Mouse (Mus musculus): Measurements from ENCODE around the gene Rap2a. TPM values are rescaled to one million over a fixed set of nuclear protein-coding genes. Genes with fewer than 3 reads are reported as not detected.

Gene Rap2a
- total RNA-seq, 4 experiments from 2014 or later: 64.5 to 73.4 (median 67.2) TPM

DNA sequence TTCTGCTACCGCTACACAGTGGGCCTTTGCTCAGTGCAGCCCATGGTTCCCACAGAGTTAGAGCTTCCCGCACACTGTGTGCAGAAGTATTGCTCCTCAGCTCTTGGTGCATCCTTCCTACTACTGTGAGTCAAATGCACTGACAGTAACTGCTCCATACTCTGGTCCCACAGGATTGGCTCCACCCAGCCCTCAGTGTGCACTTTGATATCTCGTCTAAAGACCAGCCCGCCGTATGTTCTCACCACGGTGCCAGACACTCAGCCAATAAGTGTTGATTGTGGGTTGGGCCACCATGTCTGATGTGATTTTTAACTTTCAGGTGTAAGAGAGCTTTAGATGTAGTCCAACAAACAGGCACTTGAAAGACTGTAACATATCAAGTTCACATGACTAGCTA is 21.4 kb downstream of the Rap2a start:
- no peak for DNase-seq (ENCODE audit: low spot score in 2 of 2)

DNA sequence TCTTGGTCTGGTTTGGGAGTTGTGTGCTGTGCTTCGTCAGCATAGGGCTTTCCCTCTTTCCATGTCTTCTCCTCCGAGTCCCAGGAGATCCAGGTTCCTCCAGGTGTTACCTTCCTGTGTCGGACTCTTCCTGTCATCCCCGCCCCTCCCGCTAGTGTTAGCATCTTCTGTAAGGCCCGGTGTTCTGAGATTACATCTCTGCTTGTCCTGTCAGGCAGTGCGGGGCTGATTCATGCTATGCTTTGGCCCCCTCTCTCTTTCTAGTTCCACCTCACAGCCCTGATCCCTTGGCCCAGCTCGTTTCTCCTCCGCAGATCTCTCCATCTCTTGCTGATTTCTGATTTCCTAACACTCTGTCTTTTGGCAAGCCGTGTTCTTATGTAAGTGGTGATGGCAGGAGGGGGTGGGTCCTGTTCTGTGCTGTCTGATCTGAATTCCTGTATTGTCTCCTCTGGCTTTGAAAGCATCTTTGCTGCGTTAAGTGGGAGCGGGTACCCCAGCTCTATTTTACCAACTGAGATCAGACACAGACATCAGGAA is 21.8 kb downstream of the Rap2a start:
- no peak for DNase-seq (ENCODE audit: low spot score in 2 of 2)

DNA sequence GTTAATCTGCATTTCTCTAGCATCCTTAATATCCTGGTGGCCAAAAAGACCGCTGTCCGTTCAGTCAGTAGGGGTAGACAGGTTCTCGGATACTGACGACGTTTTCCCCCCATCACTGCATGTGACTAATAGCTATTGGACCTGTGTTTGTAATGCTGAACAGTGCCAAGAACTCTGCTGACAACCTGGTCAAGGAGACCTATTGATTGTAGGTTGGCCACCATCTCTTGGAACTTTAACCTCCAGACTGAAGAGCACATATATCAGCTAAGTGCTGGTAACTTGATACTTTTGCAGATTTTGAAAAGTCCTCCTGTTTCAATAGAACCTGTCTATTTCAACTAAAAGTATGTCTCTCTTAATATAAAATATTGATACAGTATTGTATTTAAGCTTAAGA is 22.5 kb downstream of the Rap2a start:
- no peak for DNase-seq (ENCODE audit: low spot score in 2 of 2)

DNA sequence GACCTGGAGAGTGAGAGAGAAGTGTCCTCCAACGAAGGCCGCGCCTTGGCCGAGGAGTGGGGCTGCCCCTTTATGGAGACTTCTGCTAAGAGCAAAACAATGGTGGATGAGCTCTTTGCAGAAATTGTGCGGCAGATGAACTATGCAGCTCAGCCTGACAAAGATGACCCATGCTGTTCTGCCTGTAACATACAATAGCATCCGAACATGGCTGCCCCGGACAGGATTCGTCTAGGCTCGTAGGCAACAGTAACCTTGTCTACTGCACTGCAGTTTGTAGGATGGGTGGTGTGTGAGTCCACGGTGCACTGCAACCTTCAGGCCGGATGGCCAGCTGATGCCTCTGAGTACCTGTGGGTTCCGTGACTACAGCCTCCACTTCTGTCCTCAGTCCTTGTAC is 25.4 kb downstream of the Rap2a start:
- DNase-seq (ENCODE audit: low spot score in 2 of 2): no peak

DNA sequence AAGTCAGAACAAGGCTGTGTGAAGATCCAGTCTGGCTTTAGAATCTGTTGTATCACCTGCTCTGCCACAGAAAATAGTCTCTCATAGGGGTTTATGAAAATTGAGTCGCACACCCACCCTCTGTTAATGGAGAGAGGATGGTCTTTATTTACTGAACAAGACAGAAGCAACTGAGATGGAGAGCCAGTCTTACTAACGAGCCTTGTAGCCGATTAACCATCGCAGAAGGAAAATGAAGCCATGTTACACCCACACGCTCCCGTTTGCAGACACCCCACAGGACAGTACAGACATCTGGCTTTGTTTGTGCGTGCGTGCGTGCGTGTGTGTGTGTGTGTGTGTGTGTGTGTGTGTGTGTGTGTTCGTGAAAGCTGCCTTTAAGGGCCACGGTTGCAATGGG is 26.2 kb downstream of the Rap2a start:
- DNase-seq (ENCODE audit: low spot score in 2 of 2): no peak

DNA sequence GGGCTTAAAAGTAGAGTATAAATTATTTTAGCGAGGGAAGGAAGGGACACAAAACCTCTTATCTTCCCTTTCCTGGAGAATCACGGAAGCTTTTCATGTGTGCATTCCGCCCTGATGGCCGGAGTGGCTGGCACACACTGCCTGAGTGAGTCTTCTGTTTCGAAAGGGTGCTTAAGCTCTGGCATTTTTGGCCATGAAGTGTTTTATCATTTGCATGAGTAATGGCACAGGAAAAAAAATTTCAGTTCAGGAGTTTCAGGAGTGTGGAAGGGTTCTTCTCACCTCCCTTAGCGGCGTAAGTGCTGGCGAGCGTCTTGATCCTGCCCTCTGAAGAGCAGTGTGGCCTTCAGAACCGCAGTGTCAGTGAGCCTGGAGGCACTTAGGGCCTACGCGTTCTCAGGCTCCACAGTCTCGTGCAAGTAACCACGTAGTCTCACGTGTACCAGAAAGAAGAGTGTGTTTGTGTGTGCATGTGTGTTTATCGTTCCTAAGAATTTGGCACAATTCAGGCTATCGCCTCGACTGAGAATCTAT is 26.8 kb downstream of the Rap2a start:
- no peak for DNase-seq (ENCODE audit: low spot score in 2 of 2)

DNA sequence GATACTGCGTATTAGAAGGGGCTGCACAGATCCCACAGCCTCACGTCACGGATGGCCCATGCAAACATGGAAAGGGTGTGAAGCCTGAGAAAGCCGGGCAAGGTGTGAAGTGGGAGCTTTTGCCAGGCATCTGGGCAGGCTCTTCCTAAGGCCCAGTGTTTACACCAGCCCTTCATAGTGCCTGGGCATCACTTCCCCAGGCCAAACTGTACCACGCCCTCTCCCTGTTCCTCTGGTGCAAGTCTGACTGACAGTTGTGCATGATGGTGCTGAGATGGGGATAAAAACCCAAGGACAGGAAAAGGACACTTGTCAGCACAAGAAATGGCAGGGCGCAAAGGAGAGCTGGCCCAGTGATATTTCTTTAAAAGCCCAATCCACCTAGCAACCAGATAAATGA is 27.7 kb downstream of the Rap2a start:
- DNase-seq (ENCODE audit: low spot score in 2 of 2): no peak

DNA sequence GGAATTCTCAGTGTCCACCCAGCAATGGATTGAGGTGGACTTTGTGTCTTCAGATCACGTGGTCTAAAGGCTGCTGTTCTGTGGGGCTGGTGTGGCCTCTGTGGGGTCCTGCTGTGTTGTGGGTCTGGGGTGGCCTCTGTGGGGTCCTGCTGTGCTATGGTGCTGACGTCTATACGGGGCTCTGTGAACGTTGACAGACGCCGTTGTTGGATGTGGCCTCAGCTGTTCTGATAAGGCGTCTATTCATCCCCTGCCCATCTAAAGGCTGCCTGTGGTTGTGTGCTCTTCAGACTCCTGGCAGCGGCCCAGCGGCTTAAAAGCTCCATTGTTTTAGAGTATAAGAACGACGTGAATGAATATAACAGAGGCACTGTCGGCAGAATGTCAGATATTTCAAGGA is 29.3 kb downstream of the Rap2a start:
- peak in 1 of 2 experiments; percentile 36 for DNase-seq (ENCODE audit: low spot score in 2 of 2)

DNA sequence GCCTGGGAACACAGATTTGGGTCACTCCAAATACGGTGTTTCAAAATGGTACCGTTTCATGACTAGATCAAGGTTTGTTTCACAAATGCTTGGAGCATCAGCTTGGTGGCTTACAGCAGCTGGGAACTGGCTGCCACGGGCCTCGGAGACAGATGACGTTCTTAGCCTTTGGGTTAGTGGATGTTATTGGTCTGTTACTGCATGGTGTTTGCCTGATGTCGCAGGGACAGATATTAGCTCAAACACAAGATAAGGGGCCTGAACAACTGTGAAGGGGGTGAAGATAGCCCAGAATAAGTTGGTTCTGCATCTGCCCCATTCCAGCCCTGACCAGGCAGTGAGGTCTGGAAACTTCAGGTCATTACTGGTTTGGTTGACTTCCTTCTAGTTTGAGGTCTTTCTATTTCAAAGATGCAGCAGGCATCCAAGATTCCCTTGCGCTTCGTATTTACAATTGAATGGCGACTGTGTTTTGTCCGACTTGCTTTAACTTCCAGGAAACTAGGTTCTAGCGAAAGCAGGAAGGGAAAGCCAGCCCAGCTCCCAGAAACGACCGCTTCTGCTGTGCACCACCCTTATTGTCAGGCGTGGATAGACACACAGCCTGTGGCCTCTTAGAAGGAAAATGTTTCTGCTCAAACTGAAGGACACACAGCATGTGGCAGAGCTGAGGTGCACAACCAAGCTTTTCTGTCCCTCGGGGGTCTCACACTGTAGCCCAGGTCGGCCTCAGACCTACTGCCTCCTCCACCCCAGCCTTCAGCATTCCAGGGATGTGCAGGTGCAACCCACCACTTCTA is 30.5 kb downstream of the Rap2a start:
- no peak for DNase-seq (ENCODE audit: low spot score in 2 of 2)

DNA sequence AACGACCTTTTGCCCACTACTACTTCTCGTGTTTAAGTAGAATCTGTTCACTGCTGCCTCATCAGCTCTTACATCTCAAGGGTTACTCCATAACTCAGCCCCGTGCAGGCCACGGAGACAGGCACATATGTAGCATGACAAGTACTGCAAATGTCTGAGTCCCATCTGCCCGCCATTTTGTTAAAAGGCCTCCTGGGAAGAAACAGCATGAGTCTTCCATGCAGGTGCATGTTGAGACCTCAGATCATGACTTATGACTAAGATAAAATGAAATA is 31.1 kb downstream of the Rap2a start:
- no peak for DNase-seq (ENCODE audit: low spot score in 2 of 2)

DNA sequence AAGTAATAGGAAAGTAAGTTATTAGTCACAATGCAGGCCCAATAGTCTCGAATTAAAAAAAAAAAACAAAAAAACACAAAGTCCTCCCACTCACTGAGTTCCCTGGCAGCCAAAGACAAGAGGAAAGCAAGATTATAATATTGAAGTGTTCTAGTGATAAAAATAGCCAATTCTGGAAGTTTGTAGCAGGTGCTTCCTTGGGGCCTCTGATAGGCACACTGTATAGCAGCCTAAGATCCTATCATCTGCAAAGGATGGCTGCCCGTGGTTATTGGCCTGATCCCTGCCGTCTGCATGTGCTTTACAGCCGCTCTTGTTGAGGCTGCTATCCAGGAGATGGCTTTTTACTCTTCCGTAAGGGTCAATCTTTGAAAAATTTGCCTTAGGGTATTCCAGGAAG is 33.6 kb downstream of the Rap2a start:
- DNase-seq (ENCODE audit: low spot score in 2 of 2): no peak

DNA sequence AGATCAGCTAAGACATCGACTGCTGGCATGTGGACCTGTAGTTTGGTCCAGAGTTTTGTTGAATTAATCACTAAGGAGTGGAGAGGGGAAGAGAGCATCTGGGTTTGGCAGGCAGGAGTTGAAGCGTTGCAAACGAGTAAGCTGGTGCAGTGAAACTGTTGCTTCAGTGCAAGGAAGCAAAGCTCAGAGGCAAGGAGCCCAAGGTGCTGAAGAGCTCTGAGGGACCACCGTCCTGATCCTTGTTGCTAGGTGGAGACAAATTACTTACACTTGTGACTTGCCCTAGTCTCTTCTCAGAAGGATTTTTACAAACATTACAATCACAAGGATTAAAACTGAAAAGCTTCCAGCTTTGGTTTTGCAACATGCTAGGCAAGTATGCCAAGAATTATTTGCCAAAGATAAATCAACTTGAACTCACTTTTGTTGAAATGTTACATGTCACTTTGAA is 36.6 kb downstream of the Rap2a start:
- DNase-seq (ENCODE audit: low spot score in 2 of 2): no peak

DNA sequence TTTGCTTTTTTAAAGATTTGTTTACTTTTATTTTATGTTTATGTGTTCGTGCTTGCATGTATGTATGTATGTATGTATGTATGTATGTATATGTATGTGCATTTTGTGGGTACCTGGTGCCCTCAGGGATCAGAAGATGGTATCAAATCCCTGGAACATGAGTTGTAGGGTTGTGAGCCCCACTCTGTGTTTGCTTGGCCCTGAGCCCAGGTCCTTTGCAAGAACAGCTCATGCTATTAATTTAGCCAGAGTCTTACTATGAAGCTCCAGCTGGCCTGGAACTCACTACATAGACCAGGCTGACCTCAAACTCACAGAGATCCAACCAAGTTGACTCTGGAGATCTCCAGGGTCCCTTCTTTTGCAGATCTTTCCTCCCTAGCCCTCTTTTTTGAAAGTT is 37.1 kb downstream of the Rap2a start:
- DNase-seq (ENCODE audit: low spot score in 2 of 2): no peak

DNA sequence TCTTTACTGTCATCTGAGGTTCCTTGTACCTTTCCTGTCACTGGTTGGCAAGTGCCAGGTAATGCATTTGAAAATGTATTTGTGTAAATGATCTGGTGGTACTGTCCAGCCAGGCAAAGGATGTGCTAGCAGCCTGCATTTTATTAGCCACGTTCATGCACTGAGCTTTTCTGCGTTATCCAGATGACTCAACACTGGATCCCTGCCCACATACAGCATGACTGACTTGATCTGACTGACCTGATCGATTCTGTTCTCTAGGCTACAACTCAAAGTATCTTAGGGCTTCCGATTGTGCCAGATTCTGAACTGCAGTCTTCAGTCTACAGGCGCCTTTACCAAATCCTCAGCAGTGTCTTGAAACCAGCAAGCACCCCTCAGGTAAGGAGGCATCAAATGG is 40.5 kb downstream of the Rap2a start:
- no peak for DNase-seq (ENCODE audit: low spot score in 2 of 2)

DNA sequence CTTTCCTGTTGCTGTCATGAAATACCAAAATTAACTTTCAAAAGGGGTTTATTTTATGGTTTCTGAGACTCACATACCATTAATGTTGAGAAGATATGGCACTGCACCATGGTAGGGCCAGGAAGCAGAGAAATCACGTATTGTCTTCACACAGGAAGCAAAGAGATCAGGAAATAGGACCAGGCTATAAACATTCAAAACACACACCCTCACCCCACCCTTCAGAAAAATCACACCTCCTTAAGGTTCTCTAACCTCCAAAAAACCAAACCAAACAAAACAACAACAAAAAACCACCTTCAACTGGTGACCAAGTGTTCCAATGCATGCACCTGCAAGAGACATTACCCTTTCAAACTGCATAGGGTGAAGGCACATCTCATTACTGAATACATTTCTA is 41.7 kb downstream of the Rap2a start:
- no peak for DNase-seq (ENCODE audit: low spot score in 2 of 2)

DNA sequence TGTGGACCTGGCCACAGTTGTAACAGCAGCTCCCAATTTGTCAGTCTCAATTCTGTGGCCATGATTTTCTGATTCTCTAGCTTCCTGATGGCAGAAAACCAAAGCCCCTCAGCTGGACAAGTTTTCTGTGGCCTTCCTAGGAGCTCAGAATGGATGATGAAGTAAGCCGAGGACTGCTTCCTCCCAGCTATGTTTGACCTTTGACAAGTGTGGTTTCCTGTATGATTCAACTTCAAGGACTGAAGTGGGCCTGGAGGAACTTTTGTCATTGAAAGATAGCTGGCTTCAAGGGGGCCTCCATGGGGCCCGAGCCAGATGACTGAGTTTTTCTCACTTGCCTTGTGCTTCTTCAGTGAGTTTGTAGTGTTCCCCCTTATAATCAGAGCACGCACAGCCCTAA is 42.6 kb downstream of the Rap2a start:
- DNase-seq (ENCODE audit: low spot score in 2 of 2): no peak

DNA sequence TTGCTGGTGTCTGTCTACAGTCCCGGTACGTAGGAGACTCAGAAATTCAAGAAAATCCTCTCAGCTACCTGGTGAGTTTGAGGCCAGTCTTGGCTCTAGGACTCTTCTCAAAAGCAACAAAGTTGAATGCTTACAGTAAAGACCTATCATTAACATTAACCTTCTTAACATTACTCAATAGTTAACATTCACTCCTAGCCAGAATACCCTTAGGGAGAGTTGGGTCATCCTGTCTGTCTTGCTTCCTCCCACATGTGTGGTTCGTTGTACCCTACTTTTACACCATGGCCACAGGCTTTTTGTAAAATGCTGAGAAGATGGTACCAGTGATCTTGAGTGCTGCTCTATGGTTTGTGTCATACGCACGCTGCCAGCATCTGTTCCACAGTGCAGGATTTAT is 45.1 kb downstream of the Rap2a start:
- no peak for DNase-seq (ENCODE audit: low spot score in 2 of 2)

DNA sequence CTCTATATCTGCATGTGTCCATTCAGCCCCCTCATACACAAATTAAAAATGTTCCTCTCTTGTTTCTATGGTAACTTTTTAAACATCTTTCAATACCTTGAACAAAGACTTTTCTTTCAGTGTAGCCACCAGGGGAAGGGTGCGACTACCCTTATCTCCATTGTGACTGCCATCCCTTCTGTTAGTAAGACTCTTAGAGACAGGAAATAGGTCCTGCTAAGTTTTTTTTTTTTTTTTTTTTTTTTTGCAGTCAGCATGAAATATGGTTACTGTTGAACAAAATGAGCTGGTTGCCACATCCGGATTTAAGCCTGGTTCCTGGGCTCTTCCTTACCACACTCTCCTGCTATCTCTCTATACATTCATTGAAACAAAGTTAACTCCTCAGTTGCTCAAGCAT is 47.4 kb downstream of the Rap2a start:
- no peak for DNase-seq (ENCODE audit: low spot score in 2 of 2)

DNA sequence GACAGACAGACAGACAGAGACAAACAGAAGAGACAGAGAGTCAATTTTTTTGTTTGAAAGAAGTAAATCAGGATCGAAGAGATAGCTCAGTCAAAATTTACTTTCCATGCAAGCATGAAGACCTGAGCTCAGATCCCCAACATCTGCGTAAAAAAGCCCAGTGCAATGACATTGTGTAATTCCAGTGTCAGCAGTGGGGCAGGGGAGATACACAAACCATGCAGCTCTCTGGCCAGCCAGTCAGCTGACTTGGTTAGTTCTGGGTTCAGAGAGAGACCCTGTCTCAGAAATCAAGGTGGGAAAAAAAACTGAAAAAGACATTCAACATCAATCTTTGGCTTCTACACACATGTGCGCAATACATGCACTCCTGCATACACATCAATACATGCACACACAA is 55.1 kb downstream of the Rap2a start:
- DNase-seq (ENCODE audit: low spot score in 2 of 2): no peak

DNA sequence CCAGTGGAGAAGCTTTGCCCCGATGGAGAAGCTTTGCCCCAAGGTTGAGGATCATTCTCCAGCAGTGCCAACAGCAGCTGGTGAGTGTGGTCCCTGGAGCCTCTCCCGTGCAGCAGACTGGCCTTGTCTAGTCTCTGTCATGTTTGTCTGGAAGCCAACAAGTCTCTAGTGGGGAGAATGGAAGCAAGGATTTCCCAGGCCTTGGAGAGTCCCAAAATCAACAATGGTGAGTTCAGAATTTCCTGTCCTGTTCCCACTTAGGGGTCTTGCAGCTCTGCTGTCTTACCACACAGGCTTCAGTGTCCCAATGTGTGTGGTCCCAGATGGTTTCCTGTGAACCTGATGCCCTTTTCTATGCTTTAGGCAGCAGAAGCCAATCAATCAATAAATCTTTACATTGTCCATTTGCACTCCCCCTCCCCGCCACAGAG is 56.6 kb downstream of the Rap2a start:
- DNase-seq (ENCODE audit: low spot score in 2 of 2): no peak

DNA sequence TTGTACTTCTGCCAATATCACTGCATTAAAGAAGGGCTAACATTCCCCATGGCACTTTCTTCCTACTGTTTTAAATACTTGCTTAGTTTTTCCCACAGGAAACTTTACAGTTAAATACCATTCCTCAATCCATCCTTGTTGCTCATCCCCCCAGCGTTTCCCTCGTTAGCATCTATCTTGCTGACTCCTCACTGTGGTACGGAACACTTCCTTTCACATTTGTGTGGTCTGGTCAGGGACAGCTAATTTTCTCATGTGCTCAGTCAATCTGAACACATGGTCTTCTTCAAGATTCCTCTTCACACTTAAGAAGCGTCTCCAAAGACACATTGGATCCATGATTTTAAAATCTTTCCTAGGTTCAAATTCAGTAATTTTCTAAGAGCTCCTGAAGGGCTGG is 57.2 kb downstream of the Rap2a start:
- no peak for DNase-seq (ENCODE audit: low spot score in 2 of 2)

DNA sequence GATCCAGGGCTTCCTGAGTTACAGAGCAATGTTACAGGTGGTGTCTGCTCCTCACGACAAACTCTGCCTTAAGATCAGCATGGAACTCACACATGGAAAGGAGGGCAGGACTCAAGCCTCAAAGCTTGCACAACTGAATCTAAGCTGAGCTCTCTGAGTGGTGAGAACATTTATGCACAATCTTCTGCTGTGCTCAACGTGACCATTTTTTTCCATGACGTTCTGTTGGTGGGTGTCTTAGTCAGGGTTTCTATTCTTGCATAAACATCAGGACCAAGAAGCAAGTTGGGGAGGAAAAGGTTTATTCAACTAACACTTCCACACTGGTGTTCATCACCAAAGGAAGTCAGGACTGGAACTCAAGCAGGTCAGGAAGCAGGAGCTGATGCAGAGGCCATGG is 57.7 kb downstream of the Rap2a start:
- no peak for DNase-seq (ENCODE audit: low spot score in 2 of 2)

DNA sequence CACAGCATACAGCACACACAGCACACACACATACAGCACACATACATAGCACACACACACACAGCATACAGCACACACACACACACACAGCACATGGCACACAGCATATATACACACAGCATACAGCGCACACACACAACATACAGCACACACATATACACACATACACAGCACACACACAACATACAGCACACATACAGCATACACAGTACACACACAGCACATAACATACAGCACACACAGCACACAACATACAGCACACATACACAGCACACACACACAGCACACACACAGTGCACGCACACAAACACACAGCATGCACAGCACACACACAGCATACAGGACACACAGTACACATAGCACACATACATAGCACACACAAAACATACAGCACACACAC is 60.9 kb downstream of the Rap2a start:
- no peak for DNase-seq (ENCODE audit: low spot score in 2 of 2)
